ENCODE assay signal across 21 mouse cellular contexts in genomic region chr11:84549258-84549791, GRCm38 (mm10). TPM values are rescaled to one million over a fixed set of nuclear protein-coding genes. Genes with fewer than 3 reads are reported as not detected.
DNase-seq lines count a peak whose midpoint lies in the region; ATAC-seq and TF ChIP-seq lines count a peak whose summit lies in the region.
"Had no signal": no experiment of that assay in that cellular context is flagged by ENCODE, and none has a peak within 500 bp of the region (broad histone marks: within the 10 kb centered on the region; RNA-seq: fewer than 3 reads in every experiment).

No protein-coding gene starts in this region.

- peaks cover 21% of the 10 kb centered on the region for H3K4me1 ChIP-seq in forebrain, embryonic 13.5 days
- peaks cover 4% of the 10 kb centered on the region; the same call in 1 of the 2 replicates for H3K4me1 ChIP-seq in forebrain, embryonic 10.5 days
- peaks cover 15% of the 10 kb centered on the region for H3K4me1 ChIP-seq in forebrain, embryonic 15.5 days
- H3K4me1 ChIP-seq in forebrain, postnatal 0 days (ENCODE audit: insufficient read depth) = 0 out of 2 replicates have a peak, but pooled peaks cover 5% of the 10 kb centered on the region
- peaks cover 18% of the 10 kb centered on the region for H3K4me1 ChIP-seq in midbrain, embryonic 10.5 days
- H3K4me1 ChIP-seq in midbrain, embryonic 14.5 days (ENCODE audit: control insufficient read depth, insufficient read depth, low read length) = peaks cover 2% of the 10 kb centered on the region; the same call in 1 of the 2 replicates
- H3K4me1 ChIP-seq: embryonic facial prominence, embryonic 12.5 days had no signal

- no peak overlapping the region for H3K4me3 ChIP-seq in forebrain, embryonic 13.5 days
- no peak overlapping the region for H3K4me3 ChIP-seq in forebrain, embryonic 10.5 days
- no peak overlapping the region for H3K4me3 ChIP-seq in forebrain, embryonic 15.5 days
- H3K4me3 ChIP-seq in forebrain, postnatal 0 days (ENCODE audit: low read depth, low read length) = no peak overlapping the region
- no peak overlapping the region for H3K4me3 ChIP-seq in midbrain, embryonic 10.5 days
- no peak overlapping the region for H3K4me3 ChIP-seq in midbrain, embryonic 14.5 days (replicated peaks; ENCODE audit: low read depth, low read length)
- H3K4me3 ChIP-seq: embryonic facial prominence, embryonic 10.5 days; embryonic facial prominence, embryonic 12.5 days had no signal

- H3K27ac ChIP-seq in forebrain, embryonic 13.5 days = no peak overlapping the region
- no peak overlapping the region for H3K27ac ChIP-seq in forebrain, embryonic 10.5 days
- no peak overlapping the region for H3K27ac ChIP-seq in forebrain, embryonic 15.5 days (replicated peaks)
- H3K27ac ChIP-seq in forebrain, postnatal 0 days (ENCODE audit: low read depth, low read length) = no peak overlapping the region
- H3K27ac ChIP-seq in midbrain, embryonic 10.5 days (replicated peaks) = 0 out of 2 replicates have a peak overlapping the region, but pooled peaks have one; percentile 33
- H3K27ac ChIP-seq in midbrain, embryonic 14.5 days (replicated peaks; ENCODE audit: low read depth, low read length) = no peak overlapping the region
- H3K27ac ChIP-seq: embryonic facial prominence, embryonic 10.5 days; embryonic facial prominence, embryonic 12.5 days had no signal

- WGBS in forebrain, embryonic 13.5 days = 29% methylated on average over 6 of the region's 6 CpGs
- WGBS in forebrain, embryonic 10.5 days = 49% methylated on average over 6 of the region's 6 CpGs
- WGBS in forebrain, embryonic 15.5 days = 20% methylated on average over 6 of the region's 6 CpGs
- 40% methylated on average over 6 of the region's 6 CpGs for WGBS in forebrain, postnatal 0 days
- WGBS in midbrain, embryonic 10.5 days = 57% methylated on average over 6 of the region's 6 CpGs
- 73% methylated on average over 6 of the region's 6 CpGs for WGBS in midbrain, embryonic 14.5 days

- H3K27me3 ChIP-seq in forebrain, embryonic 13.5 days = peaks cover 91% of the 10 kb centered on the region
- H3K27me3 ChIP-seq in forebrain, embryonic 10.5 days (ENCODE audit: poor library complexity, severe bottlenecking) = peaks cover 72% of the 10 kb centered on the region
- H3K27me3 ChIP-seq in forebrain, embryonic 15.5 days = peaks cover 60% of the 10 kb centered on the region
- H3K27me3 ChIP-seq in forebrain, postnatal 0 days (ENCODE audit: insufficient read depth, low read length) = peaks cover 20% of the 10 kb centered on the region
- peaks cover 23% of the 10 kb centered on the region for H3K27me3 ChIP-seq in midbrain, embryonic 10.5 days (ENCODE audit: low read depth, poor library complexity, severe bottlenecking)
- no peaks in the 10 kb centered on the region for H3K27me3 ChIP-seq in midbrain, embryonic 14.5 days (ENCODE audit: control insufficient read depth, insufficient read depth, low read length)

- DNase-seq in forebrain, embryonic 10.5 days (ENCODE audit: extremely low spot score, low spot score) = no peak
- no peak for DNase-seq in forebrain, postnatal 0 days
- no peak for DNase-seq in midbrain, embryonic 10.5 days (ENCODE audit: low spot score)
- DNase-seq in midbrain, embryonic 14.5 days = no peak
- peak; percentile 36 for DNase-seq in Muller cell, postnatal 12 days (ENCODE audit: inconsistent ontology term)
- DNase-seq in left cerebral cortex, adult 18-20 months (ENCODE audit: low spot score in 2 of 2) = no peak
- DNase-seq: adrenal gland, adult 2 months; adrenal gland, postnatal 10 days; adrenal gland, postnatal 25 days; B cell, adult 2 months; cerebellum, adult 11-12 months; cerebellum, adult 2 months; cerebellum, adult 9-10 months; cerebellum, postnatal 10 days; cerebellum, postnatal 25 days had no signal

- H3K36me3 ChIP-seq in forebrain, embryonic 13.5 days (ENCODE audit: poor library complexity, severe bottlenecking) = no peaks in the 10 kb centered on the region
- no peaks in the 10 kb centered on the region for H3K36me3 ChIP-seq in forebrain, embryonic 10.5 days (replicated peaks)
- H3K36me3 ChIP-seq in forebrain, embryonic 15.5 days = no peaks in the 10 kb centered on the region
- H3K36me3 ChIP-seq in forebrain, postnatal 0 days (ENCODE audit: insufficient read depth) = no peaks in the 10 kb centered on the region
- H3K36me3 ChIP-seq in midbrain, embryonic 10.5 days = no peaks in the 10 kb centered on the region
- no peaks in the 10 kb centered on the region for H3K36me3 ChIP-seq in midbrain, embryonic 14.5 days (ENCODE audit: control insufficient read depth, insufficient read depth, low read length)
- H3K36me3 ChIP-seq: embryonic facial prominence, embryonic 10.5 days; embryonic facial prominence, embryonic 12.5 days; G1E had no signal

- no peak for TF ChIP-seq CTCF in forebrain, postnatal 0 days (IDR thresholded peaks at IDR 0.05; ENCODE audit: low read depth)

- 0 out of 2 replicates have a peak, but pooled peaks have one; percentile 53 for ATAC-seq in forebrain, embryonic 13.5 days
- peak; percentile 57; the same call in 1 of the 2 replicates for ATAC-seq in forebrain, embryonic 15.5 days (replicated peaks)
- no peak for ATAC-seq in forebrain, postnatal 0 days
- ATAC-seq in midbrain, embryonic 14.5 days (ENCODE audit: low FRiP score, low TSS enrichment) = no peak
- ATAC-seq: CD4-positive, CD25-positive, alpha-beta regulatory T cell, adult 4 months had no signal

- no peak overlapping the region for H3K9ac ChIP-seq in forebrain, embryonic 13.5 days
- no peak overlapping the region for H3K9ac ChIP-seq in forebrain, embryonic 15.5 days (replicated peaks)
- H3K9ac ChIP-seq in forebrain, postnatal 0 days = no peak overlapping the region
- H3K9ac ChIP-seq in midbrain, embryonic 14.5 days (replicated peaks; ENCODE audit: low read length) = no peak overlapping the region
- H3K9ac ChIP-seq: embryonic facial prominence, embryonic 12.5 days had no signal

- H3K4me2 ChIP-seq in forebrain, embryonic 13.5 days = no peak overlapping the region
- H3K4me2 ChIP-seq in forebrain, embryonic 15.5 days (replicated peaks) = no peak overlapping the region
- H3K4me2 ChIP-seq in forebrain, postnatal 0 days (ENCODE audit: low read depth) = no peak overlapping the region
- no peak overlapping the region for H3K4me2 ChIP-seq in midbrain, embryonic 14.5 days (ENCODE audit: low read length)
- H3K4me2 ChIP-seq: embryonic facial prominence, embryonic 12.5 days had no signal

- 0 out of 2 replicates have a peak, but pooled peaks cover 7% of the 10 kb centered on the region for H3K9me3 ChIP-seq in forebrain, embryonic 13.5 days (replicated peaks)
- peaks cover 6% of the 10 kb centered on the region; the same call in 1 of the 2 replicates for H3K9me3 ChIP-seq in forebrain, embryonic 10.5 days
- H3K9me3 ChIP-seq in forebrain, embryonic 15.5 days = no peaks in the 10 kb centered on the region
- H3K9me3 ChIP-seq in forebrain, postnatal 0 days (ENCODE audit: low read length) = no peaks in the 10 kb centered on the region
- no peaks in the 10 kb centered on the region for H3K9me3 ChIP-seq in midbrain, embryonic 10.5 days (replicated peaks)
- no peaks in the 10 kb centered on the region for H3K9me3 ChIP-seq in midbrain, embryonic 14.5 days (ENCODE audit: control insufficient read depth, low read length)
- H3K9me3 ChIP-seq: embryonic facial prominence, embryonic 10.5 days had no signal

RNA-seq across cellular contexts. Expression of gene Lhx1, which starts 24.0 kb away (rescaled TPM):
- polyA plus RNA-seq in forebrain, embryonic 13.5 days (2015; fragmentation: Nextera tagmentation; extraction: Ambion mirVana) = 7.6 and 8.2 TPM in 2 replicates
- polyA plus RNA-seq in forebrain, embryonic 10.5 days (2016; fragmentation: Nextera tagmentation; extraction: Ambion mirVana) = 1.3 and 2.6 TPM in 2 replicates
- polyA plus RNA-seq in forebrain, embryonic 15.5 days (2015; fragmentation: Nextera tagmentation; extraction: Ambion mirVana) = 3.4 and 4.8 TPM in 2 replicates
- total RNA-seq in forebrain, postnatal 0 days (2014; rRNA removed) = 2.4 and 7.9 TPM in 2 replicates
- 2.5 and 5.3 TPM in 2 replicates for polyA plus RNA-seq in forebrain, postnatal 0 days (2015; fragmentation: Nextera tagmentation; extraction: Ambion mirVana)
- polyA plus RNA-seq in midbrain, embryonic 10.5 days (2016; fragmentation: Nextera tagmentation; extraction: Ambion mirVana) = 5.5 and 19.7 TPM in 2 replicates
- 49.8 and 53.0 TPM in 2 replicates for polyA plus RNA-seq in midbrain, embryonic 14.5 days (2014; fragmentation: Nextera tagmentation; extraction: Ambion mirVana)
- not detected for total RNA-seq in left cerebral cortex, adult 18-20 months (2021)
- total RNA-seq: adrenal gland, adult 2 months; adrenal gland, postnatal 25 days had no signal
- polyA plus RNA-seq: adrenal gland, adult 2 months; CD4-positive, CD25-positive, alpha-beta regulatory T cell, adult 4 months; G1E had no signal

RNA-seq across cellular contexts. Expression of gene Aatf, which starts 36.0 kb away (rescaled TPM):
- polyA plus RNA-seq in forebrain, embryonic 13.5 days (2015; fragmentation: Nextera tagmentation; extraction: Ambion mirVana) = 51.4 and 53.4 TPM in 2 replicates
- polyA plus RNA-seq in forebrain, embryonic 10.5 days (2016; fragmentation: Nextera tagmentation; extraction: Ambion mirVana) = 63.2 and 64.7 TPM in 2 replicates
- polyA plus RNA-seq in forebrain, embryonic 15.5 days (2015; fragmentation: Nextera tagmentation; extraction: Ambion mirVana) = 54.0 and 54.8 TPM in 2 replicates
- total RNA-seq in forebrain, postnatal 0 days (2014; rRNA removed) = 25.5 and 38.9 TPM in 2 replicates
- 34.1 and 40.4 TPM in 2 replicates for polyA plus RNA-seq in forebrain, postnatal 0 days (2015; fragmentation: Nextera tagmentation; extraction: Ambion mirVana)
- polyA plus RNA-seq in midbrain, embryonic 10.5 days (2016; fragmentation: Nextera tagmentation; extraction: Ambion mirVana) = 56.4 and 57.8 TPM in 2 replicates
- polyA plus RNA-seq in midbrain, embryonic 14.5 days (2014; fragmentation: Nextera tagmentation; extraction: Ambion mirVana) = 41.6 and 46.3 TPM in 2 replicates
- total RNA-seq in left cerebral cortex, adult 18-20 months (2021) = 10 to 100 TPM; 21.1 to 21.9 TPM

Comparison
In these comparisons a context has a peak if more than half of its experiments do, and no peak if none do; other contexts are left out.
1. ATAC-seq: peak in forebrain, embryonic 13.5 days (single experiment) and forebrain, embryonic 15.5 days (single experiment); none in forebrain, postnatal 0 days (single experiment) and midbrain, embryonic 14.5 days (single experiment).